ENCODE assay signal across 13 mouse cellular contexts in genomic region chr1:36854198-36854765, GRCm38 (mm10).
"Had no signal": no experiment of that assay in that cellular context is flagged by ENCODE, and none has a peak within 500 bp of the region (broad histone marks: within the 10 kb centered on the region; RNA-seq: fewer than 3 reads in every experiment).

No protein-coding gene starts in this region.

- H3K4me3 ChIP-seq: left cerebral cortex, adult 2 months; limb, embryonic 10.5 days; midbrain, embryonic 15.5 days; neural tube, embryonic 12.5 days had no signal

- H3K4me2 ChIP-seq: midbrain, embryonic 15.5 days; neural tube, embryonic 12.5 days had no signal

- H3K36me3 ChIP-seq: midbrain, embryonic 15.5 days; neural tube, embryonic 12.5 days had no signal

- H3K9ac ChIP-seq: liver, embryonic 14.5 days; midbrain, embryonic 15.5 days; neural tube, embryonic 12.5 days had no signal

- H3K27ac ChIP-seq: left cerebral cortex, adult 2 months; limb, embryonic 10.5 days; liver, embryonic 14.5 days; midbrain, embryonic 15.5 days; neural tube, embryonic 12.5 days had no signal

- ATAC-seq: lung, postnatal 0 days; midbrain, embryonic 15.5 days had no signal

- DNase-seq: kidney, adult 2 months; kidney, postnatal 36 days; lung, adult 2 months; lung, postnatal 36 days; right cerebral cortex, postnatal 4 days; spleen, adult 18-20 months; thymus, postnatal 36 days had no signal

- H3K4me1 ChIP-seq: limb, embryonic 10.5 days; midbrain, embryonic 15.5 days; neural tube, embryonic 12.5 days had no signal

- H3K9me3 ChIP-seq: limb, embryonic 10.5 days; midbrain, embryonic 15.5 days; neural tube, embryonic 12.5 days had no signal

- H3K27me3 ChIP-seq: midbrain, embryonic 15.5 days; neural tube, embryonic 12.5 days had no signal
